Comparison of ENCODE assay signal across 8 mouse cellular contexts in genomic region chr2:139590888-139591698, GRCm38 (mm10).
DNase-seq lines count a peak whose midpoint lies in the region; ATAC-seq and TF ChIP-seq lines count a peak whose summit lies in the region.

No protein-coding gene starts in this region.

- H3K4me1 ChIP-seq in ES-Bruce4 (ENCODE audit: control insufficient read depth, insufficient read depth, low read length) = no peaks in the 10 kb centered on the region
- H3K4me1 ChIP-seq in liver, postnatal 0 days (ENCODE audit: insufficient read depth) = no peaks in the 10 kb centered on the region

- TF ChIP-seq EP300 in ES-Bruce4 (IDR thresholded peaks at IDR 0.05; ENCODE audit: insufficient read depth, low read depth, low read length) = no peak
- no peak for TF ChIP-seq EP300 in liver, postnatal 0 days (IDR thresholded peaks at IDR 0.05; ENCODE audit: low read depth)

- DNase-seq in layer of hippocampus, adult 11-12 months (ENCODE audit: low spot score) = peak; percentile 47
- no peak for DNase-seq in layer of hippocampus, postnatal 25 days (ENCODE audit: extremely low spot score in 1 of 2, low spot score in 1 of 2)
- DNase-seq in c-Kit-positive CD71-negative TER-119-negative erythroid progenitor cells, embryonic 14.5 days (ENCODE audit: low read depth) = peak; percentile 53
- DNase-seq in liver, postnatal 0 days = no peak
- DNase-seq in retina, postnatal 1 day = peak; percentile 71
- no peak for DNase-seq in spleen, postnatal 14 days (ENCODE audit: low spot score in 2 of 2)

- ATAC-seq in hematopoietic stem cell, adult 5-6 weeks (replicated peaks in 1 of 2; ENCODE audit: insufficient read depth in 1 of 2, low FRiP score in 2 of 2, low TSS enrichment in 1 of 2, low read depth in 1 of 2, poor library complexity in 2 of 2, severe bottlenecking in 2 of 2) = peak; percentile 91 to 93
- ATAC-seq in liver, postnatal 0 days = no peak

- H3K9me3 ChIP-seq in ES-Bruce4 (replicated peaks; ENCODE audit: control insufficient read depth, insufficient read depth, low read length, poor library complexity, severe bottlenecking) = no peaks in the 10 kb centered on the region
- no peaks in the 10 kb centered on the region for H3K9me3 ChIP-seq in liver, postnatal 0 days (ENCODE audit: low read length)

- no peak for TF ChIP-seq POLR2A in ES-Bruce4 (IDR thresholded peaks at IDR 0.05; ENCODE audit: insufficient read depth, low read length)

- no peak overlapping the region for H3K27ac ChIP-seq in ES-Bruce4 (ENCODE audit: insufficient read depth, low read length)
- H3K27ac ChIP-seq in liver, postnatal 0 days (ENCODE audit: low read depth) = no peak overlapping the region

- no peak overlapping the region for H3K4me2 ChIP-seq in liver, postnatal 0 days (ENCODE audit: low read depth, low read length)

- no peaks in the 10 kb centered on the region; the same call in 1 of the 2 replicates for H3K27me3 ChIP-seq in ES-Bruce4 (ENCODE audit: control insufficient read depth, insufficient read depth, low read length, poor library complexity, severe bottlenecking)
- H3K27me3 ChIP-seq in liver, postnatal 0 days (ENCODE audit: insufficient read depth, low read length) = no peaks in the 10 kb centered on the region

- no peak overlapping the region for H3K4me3 ChIP-seq in ES-Bruce4 (ENCODE audit: low read depth, low read length)
- H3K4me3 ChIP-seq in liver, postnatal 0 days (ENCODE audit: low read depth, low read length) = no peak overlapping the region

- H3K9ac ChIP-seq in ES-Bruce4 (ENCODE audit: low read depth, poor library complexity, severe bottlenecking) = no peak overlapping the region
- H3K9ac ChIP-seq in liver, postnatal 0 days (replicated peaks) = no peak overlapping the region

- TF ChIP-seq CTCF in ES-Bruce4 (IDR thresholded peaks at IDR 0.05; ENCODE audit: low read depth, low read length) = peak; percentile 6
- TF ChIP-seq CTCF in liver, postnatal 0 days (IDR thresholded peaks at IDR 0.05; ENCODE audit: low read depth) = peak; percentile 79

- WGBS in liver, postnatal 0 days (ENCODE audit: insufficient replicate concordance) = 35% methylated on average over 10 of the region's 10 CpGs

- H3K36me3 ChIP-seq in ES-Bruce4 (ENCODE audit: control insufficient read depth, insufficient read depth, low read length, poor library complexity, severe bottlenecking) = no peaks in the 10 kb centered on the region
- H3K36me3 ChIP-seq in liver, postnatal 0 days (replicated peaks; ENCODE audit: insufficient read depth, low read length) = no peaks in the 10 kb centered on the region

Comparison
In these comparisons a context has a peak if more than half of its experiments do, and no peak if none do; other contexts are left out.
1. DNase-seq: peak in layer of hippocampus, adult 11-12 months (single experiment), c-Kit-positive CD71-negative TER-119-negative erythroid progenitor cells, embryonic 14.5 days (single experiment) and retina, postnatal 1 day (single experiment); none in layer of hippocampus, postnatal 25 days (0 of 2), liver, postnatal 0 days (single experiment) and spleen, postnatal 14 days (0 of 2).